Mouse (Mus musculus): ENCODE measurements around the gene Abcc1. TPM values are rescaled to one million over a fixed set of nuclear protein-coding genes. Genes with fewer than 3 reads are reported as not detected.

The Abcc1 gene
- total RNA-seq, 1 experiment from 2014 or later: 20.6 TPM

DNA sequence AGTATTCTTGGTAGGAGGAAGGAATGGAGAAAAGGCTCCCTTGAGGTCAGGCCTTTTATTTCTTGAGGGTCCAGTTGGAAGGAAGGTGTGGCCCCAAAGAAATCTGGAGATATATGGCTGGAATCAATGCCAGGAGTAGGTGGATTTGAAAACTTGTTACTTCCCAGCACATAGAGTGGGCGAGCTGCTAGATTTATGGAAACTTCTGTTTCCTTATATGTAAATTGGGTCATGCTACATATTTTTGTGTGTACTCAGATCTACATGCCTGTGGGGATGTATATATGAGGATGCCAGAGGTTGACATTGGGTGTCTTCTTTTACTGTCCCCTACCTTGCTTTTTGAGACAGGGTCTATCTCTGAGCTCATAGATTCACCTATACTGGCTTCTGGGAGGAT lies 14.6 kb downstream of the Abcc1 start:
- DNase-seq: no peak

DNA sequence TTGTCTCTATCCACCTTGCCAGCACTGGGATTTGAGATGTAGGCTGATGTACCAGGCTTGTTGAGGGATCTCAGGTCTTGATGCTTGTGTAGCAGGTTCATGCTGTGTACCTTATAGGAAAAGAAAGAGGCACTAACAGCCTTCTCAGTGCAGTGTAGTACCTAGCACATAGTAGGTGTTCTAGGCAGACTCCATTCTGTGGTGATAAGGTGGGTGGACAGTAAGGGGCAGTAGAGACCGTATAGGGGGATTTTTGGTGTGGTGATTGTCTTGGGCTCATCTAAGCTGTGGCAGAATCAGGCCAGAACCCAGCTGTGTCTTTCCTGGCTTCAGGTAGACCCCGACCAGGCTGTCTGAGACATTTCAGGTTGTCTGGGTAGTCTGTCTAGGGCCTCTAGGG lies 15.0 kb downstream of the Abcc1 start:
- no peak for DNase-seq

DNA sequence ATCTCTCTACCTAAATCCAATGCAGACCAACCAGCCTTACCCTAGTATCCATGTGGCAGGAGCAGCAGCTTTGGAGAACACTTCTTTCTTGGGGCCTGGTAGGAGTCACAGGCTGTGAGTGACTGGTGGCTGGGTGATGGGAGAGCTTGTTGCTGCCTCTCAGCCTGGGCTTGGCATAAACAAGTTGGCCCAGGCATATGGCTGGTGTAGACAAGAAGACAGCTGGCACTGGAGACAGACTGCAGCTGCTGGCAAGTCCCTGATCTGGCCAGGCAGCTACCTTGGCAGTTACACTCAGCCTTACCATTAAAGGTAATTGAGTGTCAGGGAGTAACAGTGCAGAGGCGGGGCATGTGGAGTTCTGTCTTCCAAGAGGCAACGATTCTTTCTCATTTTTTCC lies 16.0 kb downstream of the Abcc1 start:
- peak; percentile 52 for DNase-seq

DNA sequence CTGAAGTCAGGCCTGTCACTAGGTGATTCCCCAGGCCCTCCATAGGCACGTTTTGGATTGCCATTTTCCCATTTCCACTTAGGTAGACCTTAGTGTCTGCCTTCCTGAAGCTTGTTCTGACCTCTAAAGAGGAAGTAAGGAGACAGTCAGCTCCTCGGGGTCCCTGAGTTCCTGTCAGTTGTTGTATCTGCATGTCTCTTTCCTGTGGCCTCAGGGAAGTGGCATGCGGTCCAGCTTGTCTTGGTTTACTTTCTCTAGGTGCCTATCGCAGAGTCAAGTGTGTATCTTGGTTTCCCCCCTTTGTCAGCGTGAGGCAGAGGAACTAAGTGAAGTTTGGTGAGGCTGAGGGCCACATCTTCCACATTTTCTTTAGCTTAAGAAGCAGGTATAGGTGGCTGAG lies 17.3 kb downstream of the Abcc1 start:
- no peak for DNase-seq

DNA sequence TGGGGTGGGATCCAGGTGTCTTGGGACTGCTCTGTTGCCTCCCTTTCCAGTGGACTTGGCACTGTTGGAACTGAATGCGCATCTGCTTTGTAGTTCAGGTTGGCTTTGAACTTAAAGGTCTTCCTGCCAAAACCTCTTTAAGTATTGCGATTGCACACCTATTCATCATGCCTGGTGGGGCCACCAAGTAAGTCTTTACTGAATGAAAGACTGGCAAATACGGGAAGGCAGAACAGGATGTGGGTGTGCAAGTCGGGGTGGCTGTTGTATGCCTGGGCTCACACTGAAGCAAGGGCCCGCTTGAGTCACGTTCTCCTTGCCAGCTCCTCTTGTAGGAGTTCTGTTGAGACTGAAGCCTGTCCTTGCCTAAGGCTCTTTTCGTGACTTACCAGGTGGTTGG lies 18.5 kb downstream of the Abcc1 start:
- no peak for DNase-seq

DNA sequence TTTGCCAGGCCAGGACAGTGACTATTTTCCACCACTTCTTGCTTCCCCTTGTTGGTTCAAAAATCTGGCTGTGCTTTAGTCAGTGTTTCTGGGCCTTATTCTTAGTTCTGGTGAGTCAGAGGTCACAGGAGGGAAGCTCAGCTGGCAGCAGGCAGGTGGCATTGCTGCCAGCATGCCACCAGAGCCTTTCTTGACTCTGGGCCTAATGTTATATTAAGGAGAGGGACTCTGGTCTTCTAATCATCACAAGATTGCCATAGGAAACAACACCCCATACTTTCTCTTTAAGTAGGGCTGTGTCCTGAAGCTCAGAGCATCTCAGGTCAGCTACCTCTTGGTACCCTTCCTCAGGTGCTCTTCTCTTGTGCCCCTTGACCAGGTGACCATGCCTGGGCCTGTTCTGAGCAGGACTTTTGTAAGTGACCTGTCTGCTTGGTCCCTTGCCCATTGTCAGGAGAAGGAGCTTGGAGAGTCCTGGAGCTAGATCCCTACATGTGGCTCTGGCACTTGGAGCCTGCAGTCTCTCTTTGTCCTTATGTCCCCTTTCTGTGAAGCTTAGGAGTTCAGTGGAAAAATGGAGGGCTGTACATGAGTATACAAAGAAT lies 19.8 kb downstream of the Abcc1 start:
- peak; percentile 44 for DNase-seq

DNA sequence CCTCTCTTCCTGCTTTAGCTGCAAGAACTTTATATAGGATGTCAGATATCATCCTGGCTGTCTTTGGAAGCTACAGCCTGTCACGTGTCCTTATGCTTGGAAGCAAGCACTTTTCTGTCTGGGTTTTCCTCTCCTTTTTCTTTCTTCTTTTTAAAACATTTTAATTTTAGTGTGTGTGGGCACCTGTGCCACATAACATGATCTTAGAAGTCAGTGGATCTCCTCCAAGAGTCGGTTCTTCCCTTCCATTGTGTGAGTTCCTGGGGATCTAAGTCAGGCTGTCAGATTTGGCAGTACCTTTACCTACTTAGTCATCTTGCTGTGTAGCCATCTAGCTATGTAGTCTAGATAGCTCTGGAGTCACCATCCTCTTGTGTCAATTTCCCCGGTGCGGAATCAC lies 37.9 kb downstream of the Abcc1 start:
- DNase-seq: no peak

DNA sequence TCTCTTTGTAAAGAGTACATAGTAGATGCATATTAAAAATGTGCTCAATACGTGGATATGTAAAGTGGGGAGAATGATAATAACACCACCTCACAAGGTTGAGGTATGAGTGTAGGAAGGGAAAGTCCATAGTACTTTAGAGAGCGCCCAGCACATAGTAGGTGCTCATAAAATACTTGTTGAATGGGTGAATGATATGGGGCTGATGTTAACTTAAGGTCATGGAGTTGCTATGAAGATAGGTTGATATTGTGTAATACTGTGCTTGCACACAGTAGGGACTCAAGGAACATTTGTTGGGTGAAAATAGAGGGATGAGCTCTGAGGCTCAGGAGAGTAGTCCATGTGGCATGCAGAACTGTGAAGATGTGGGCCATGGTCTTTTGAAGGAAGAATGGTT lies 42.1 kb downstream of the Abcc1 start:
- DNase-seq: no peak

DNA sequence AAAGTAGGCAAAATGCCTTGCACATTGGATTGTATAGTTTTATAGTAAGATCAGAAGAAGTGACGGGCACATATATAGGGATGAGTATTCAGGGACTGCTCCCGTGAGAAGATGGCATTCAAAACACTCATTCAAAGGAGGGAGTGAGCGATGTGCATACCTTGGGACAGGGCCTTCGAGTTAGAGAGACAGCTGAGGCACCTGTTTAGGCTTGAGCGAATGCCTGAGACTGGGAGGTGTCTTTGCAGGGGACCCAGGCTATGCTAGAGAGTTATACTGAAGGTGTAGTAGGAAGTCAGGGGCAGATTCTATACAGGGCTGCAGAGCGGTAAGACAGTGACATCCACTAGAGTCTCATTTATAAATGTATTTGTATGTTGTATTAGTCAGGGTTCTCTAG lies 44.3 kb downstream of the Abcc1 start:
- DNase-seq: no peak

DNA sequence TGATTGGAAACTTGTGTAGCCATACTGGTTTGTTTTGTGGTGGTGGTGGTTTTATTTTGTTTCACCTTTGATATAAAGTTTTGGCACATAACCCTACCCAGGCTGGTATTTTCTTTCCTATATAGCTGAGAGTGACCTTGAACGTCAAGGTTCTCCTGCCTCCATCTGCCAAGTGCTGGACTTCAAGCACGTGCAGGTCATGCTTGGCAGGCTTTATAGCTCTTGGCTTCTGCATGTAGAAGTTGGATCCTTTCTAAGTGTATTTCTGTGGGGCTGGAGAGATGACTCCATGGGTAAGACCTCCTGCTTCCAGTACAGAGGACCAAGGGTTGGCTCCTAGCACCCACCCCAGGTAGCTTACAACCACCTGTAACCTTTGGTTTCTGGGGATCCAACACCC lies 47.8 kb downstream of the Abcc1 start:
- DNase-seq: no peak

DNA sequence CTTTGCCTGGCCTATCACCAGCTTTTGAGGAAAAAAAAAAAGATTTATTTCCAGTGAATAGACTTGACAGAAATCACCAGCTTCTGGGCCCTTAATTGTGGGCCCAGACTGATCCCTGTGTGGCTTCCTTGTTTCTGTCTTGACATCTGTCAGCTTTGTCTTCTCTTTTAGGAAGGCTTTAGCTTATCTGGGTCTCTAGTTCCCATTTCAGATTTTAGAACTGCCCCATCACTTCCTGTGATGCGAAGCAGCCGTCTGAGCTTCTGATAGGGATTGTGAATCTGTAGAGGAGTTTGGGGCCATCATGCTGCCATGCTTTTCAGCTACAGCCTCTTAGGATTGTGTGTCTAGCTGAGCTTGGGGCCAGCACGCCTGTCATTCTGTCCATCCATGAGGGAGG lies 48.4 kb downstream of the Abcc1 start:
- DNase-seq: no peak

DNA sequence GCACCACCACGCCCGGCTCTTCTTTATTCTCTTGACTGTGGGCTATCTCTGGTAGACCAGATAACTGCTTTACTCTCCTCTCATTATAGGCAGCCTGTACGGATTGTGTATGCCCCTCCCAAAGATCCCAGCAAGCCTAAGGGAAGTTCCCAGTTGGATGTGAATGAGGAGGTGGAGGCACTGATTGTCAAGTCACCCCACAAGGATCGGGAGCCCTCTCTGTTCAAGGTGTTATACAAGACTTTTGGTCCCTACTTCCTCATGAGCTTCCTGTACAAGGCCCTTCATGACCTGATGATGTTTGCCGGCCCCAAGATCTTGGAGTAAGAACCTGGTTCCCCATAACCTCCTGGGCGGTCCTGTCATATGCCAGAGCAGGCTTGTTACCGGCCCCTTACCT lies 49.3 kb downstream of the Abcc1 start:
- no peak for DNase-seq

DNA sequence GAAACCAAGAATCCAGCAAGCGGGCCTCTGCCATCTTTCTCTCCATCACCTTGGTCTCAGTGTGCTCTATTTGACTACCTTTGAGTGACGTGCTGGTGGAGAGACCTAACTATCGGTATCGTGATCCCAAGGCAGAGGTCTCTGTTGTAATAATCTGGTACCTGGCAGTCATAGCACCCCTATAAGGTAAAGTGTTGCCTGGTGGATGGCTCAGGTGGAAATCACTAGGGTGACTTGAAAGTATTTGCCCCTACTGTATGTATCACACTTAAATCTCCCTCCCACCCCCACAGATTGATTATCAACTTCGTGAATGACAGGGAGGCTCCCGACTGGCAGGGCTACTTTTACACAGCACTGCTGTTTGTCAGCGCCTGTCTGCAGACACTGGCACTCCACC lies 49.8 kb downstream of the Abcc1 start:
- DNase-seq: no peak

DNA sequence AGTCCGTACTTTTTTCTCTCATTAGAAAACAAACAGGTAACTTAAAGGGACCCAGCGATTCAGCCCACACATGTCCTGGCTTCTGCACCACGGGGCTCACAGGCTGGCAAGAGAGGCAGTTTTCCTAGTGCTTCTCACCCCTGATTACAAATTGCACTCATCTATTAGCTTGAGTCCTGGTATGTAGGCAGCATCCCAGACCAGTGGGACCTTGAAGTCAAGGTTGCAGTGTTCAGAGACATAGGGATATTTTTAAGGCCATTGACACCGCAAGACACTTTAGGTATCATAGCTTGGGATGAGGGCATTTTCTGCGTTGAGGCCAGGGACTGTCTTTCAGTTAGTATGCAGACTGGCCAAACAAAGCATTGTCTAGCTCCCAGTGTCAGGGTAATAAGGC lies 51.2 kb downstream of the Abcc1 start:
- DNase-seq: no peak

DNA sequence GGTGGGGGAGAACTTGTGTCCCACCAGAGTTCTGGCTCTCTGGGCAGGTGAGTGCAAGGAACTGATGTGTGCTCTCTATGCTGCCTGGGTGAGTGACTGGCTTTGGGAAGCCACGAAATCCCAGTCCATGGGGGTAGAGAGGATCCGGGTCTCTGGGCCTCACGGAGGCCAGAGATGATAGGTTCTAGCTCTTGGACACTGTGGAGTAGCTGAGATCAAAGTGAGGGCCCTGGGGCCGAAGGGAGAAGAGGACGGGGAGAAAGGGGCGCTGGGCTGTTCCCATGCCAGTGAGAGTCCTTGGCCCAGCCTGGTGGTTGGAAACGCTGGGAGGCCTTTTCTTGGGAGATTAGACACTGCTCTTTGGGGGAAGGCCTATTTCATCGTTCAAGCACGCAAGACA lies 53.8 kb downstream of the Abcc1 start:
- no peak for DNase-seq

DNA sequence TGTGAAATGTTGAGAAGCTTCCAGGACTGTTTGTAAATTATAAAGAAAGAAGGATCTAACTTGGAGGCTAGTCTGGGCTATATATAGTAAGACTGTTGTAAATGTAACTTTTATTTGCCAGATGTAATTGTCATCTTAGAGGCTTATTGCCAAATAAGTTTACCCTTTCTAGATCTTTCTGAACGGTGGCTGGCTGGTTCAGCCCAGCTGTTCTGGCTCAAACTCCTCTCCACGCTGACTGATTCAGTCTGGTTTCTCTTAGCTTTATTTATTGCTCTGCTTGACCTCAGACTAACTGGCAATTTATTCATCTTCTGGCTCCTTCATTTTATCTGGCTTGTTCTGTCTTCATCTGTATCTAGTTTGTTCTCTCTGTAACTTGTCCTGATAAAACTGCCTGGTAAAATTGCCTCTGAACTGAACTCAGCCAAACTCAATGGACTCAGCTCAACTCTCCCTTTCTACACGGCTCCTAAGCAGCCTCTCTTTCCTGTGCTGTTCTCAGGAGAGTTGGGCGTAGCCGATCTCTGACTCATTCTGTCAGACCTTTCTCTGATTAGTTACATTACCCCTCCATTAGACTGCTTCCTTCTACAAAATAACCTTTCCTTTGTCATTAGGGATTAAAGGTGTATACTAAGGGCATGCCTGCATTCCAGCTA lies 55.7 kb downstream of the Abcc1 start:
- DNase-seq: no peak

DNA sequence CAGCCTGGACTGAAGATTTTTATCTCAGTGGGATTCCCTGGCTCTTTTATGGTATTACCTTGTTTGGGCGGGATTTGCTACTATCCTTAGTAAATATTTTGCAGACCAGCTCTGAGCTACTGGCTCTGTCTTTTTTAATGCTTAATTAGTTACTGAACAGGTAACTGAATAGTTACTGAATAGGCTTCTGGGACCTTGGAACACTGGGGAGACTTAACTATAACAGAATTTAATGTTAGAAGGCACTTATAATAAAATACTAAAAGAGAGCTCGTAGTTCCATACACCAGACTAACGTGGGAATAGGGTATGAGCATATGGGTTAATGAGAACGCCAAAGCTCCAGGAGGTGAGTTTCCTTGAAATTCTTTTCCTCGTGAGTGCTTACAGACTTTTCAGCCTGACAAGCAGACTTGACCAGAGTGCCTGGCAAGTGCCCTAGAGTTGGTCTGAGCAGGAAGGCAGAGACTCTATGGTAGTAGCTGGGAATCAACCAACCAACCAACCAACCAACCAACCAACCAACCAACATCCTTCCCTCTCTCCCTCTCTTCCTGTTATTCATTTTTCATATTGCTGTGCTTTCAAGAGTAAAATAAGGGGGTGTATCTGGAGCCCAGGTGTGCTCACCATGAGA lies 59.3 kb downstream of the Abcc1 start:
- DNase-seq: no peak

DNA sequence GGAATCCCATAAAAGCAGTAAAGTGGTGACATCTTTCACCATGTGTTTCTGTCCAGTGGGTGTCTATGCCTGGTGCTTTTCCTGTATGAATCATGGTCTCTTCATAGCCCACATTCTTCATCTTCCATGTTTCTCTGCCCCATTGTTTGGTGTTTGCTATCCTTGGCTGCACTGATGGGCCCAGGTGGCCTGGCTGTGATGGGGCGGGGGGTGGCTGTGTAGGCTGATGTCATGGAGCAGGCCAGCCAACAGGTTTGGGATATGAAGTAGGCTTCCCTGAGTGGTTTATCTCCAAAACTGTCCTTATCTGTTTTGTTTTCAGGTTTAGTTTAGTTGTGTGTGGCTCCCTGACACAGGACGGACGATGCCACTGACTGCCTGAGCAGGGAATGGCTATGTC lies 60.7 kb downstream of the Abcc1 start:
- no peak for DNase-seq

DNA sequence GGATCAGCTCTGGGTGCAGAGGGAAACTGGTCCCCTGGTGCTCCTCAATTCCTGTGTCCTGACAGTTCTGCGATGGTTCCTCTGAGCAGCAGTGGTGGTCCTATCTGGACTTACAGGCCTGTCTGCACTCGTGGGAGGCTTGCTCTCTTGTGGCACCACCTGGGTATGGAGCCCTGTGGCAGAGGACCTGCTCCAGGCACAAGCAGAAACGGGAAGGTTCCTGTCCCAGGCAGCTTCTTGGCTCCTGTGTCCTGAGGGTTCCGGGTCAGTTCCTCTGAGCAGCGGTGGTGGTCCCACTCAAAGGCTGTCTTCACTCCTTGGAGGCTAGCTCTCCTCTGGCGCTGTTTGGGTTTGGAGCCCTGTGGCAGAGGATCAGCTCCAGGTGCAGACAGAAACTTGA lies 68.0 kb downstream of the Abcc1 start:
- DNase-seq: no peak

DNA sequence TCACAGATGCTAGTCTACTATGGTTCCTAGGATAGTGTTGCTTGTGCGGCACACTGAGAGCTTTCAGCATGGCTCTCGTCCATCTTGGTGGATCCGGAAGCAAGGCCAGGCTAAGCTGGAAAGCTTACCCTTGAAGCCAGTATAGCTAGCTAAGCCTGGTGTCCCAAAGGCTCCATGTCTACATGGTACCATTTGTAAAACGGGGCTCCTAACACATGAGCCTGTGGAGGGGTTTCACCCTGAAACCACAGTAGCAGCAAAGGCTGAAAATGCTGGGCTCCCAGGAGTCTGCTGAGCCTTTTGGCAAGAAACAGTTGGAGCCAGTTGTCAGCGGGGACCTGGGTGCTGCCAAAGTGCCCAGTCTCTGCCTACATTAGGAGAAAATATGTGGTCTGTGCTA lies 71.6 kb downstream of the Abcc1 start:
- DNase-seq: no peak

DNA sequence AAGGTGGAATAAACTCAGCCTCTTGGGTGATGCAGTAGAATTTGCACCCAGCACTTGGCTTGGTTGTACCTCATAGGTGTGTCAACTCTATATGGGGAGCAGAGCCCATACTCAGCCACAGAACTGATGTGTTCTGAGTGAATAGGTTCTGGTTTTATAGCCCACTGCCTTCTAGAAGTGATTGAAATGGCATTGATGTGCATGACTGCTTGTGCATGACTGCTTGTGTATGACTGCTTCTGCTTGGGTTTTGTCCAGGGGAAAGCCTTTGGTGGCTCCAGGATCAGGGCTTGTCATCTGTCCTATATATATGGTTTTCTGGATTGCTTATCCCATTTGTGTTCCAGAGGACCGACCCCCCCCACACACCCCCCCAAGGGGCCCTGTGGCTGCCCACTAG lies 74.2 kb downstream of the Abcc1 start:
- DNase-seq: no peak

DNA sequence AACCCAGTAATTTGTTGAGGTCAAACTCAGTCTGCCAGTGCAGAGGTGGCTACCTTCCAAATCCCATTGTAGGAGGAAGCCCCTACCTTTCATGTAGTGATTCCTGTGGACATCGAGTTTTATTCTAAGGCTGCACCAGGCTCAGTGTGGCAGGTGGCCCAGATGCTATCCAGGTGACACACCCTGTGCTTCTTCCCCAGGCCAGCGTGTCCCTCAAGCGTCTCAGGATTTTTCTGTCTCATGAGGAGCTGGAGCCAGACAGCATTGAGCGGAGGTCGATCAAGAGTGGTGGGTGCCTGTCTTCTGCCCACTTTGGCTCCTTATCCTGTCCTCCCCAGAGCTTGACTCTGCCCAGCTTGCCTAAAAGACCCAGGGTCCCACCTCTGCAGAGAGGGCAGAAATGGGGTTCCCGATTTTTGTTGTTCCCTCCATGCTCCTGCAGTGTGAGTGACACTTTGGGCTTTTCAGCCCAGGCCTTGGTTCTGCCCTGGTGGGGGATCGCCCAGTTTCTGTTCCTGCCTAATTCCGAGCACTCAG lies 76.2 kb downstream of the Abcc1 start:
- DNase-seq: no peak

DNA sequence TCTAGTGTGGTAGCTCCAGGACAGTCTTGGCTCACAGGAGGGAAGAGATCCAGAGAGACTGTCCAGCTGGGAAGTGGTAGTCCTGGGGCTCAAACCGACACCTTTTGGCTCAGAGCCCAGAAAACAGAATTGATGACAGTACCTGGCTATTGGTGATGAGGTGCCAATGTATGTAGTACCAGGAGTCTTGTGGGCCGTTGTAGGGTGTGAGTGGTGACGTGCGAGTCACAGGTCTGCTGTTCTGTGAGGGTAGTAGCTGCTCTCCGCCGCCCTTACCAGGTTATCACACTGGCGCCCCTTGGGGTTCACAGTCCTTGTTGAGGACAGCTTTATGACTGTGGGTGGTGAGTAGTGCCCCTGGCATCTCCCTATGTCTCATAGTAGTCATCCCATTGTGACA lies 77.2 kb downstream of the Abcc1 start:
- DNase-seq: no peak

DNA sequence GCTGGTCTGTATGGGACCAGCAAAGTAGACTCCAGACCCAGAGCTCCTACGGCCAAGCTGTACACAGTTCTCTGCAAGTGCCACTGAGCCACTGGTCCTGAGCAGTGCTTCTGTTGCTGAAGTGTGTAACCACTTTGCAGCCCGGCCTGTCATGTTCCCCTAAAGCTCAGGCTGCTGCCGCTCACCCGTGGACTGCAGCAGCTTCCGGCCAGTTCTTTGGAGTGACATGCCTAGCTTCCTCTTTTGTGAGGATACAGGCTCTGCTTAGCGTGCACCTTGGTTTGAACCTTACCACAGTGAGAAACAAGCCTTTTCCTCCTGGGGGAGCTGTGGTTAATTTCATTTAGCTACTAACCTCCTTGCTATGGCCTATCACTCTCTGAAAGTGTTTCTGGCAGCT lies 77.7 kb downstream of the Abcc1 start:
- no peak for DNase-seq

Measured in adrenal gland, postnatal 14 days (tissue).